Mouse (Mus musculus) hindbrain, embryonic 16.5 days (tissue): Measurements from ENCODE around the gene Lmbrd1. TPM values are rescaled to one million over a fixed set of nuclear protein-coding genes. Genes with fewer than 3 reads are reported as not detected.

Experiments used
- polyA plus RNA-seq: library from polyadenylated mRNA; unstranded; fragments of >200 nt; fragmentation: Nextera tagmentation; extraction: Ambion mirVana; gene quantifications from 2 replicates; pipeline ENCODE4 v1.2.1, GENCODE M21; 2015

Gene Lmbrd1
- polyA plus RNA-seq, 1 experiment from 2014 or later: 59.0 TPM

Other genes with a start within 250 kb of the Lmbrd1 start
- 2.6 and 2.7 TPM in 2 replicates for gene Col19a1, start 91.2 kb upstream of the Lmbrd1 start, polyA plus RNA-seq